Mouse (Mus musculus) lung, adult 2 months (tissue): ENCODE data around the gene Rhot1.

Source experiments
- CTCF ChIP-seq: fragments of 200-500 bp; IDR thresholded peaks from 2 replicates; pipeline ENCODE4 v1.5.1; 2011; ENCODE audit warnings: mild to moderate bottlenecking, low read length, control low read depth; ENCODE audit not compliant: insufficient read depth
- POLR2A ChIP-seq: fragments of 200-500 bp; IDR thresholded peaks from 2 replicates; pipeline ENCODE4 v1.6.1; 2011; ENCODE audit warnings: low read depth, mild to moderate bottlenecking, control low read depth, low read length, borderline replicate concordance; ENCODE audit errors: extremely low read depth

- TF ChIP-seq POLR2A: no peak
- no peak for TF ChIP-seq CTCF
Measured at GRCm38 (mm10) chr11:80171884-80172283, 36.9 kb upstream of the Rhot1 start.
